Mouse (Mus musculus) layer of hippocampus, postnatal 36 days (tissue): ENCODE measurements around the gene Islr2. TPM values are rescaled to one million over a fixed set of nuclear protein-coding genes. Genes with fewer than 3 reads are reported as not detected.
"Not testable (repeated sequence)": the region's sequence is repeated elsewhere in the genome, so short reads cannot be mapped to it uniquely, and the experiment has no call there.

Experiments
- DNase-seq, 2 experiments: peaks; one replicate each; pipeline ENCODE4 v3.0.0; 2022
- total RNA-seq, 2 experiments: library from RNA; stranded (reverse); gene quantifications; 2 replicates each; pipeline ENCODE4 v1.2.3; 2021

The Islr2 gene
- total RNA-seq: 100 to 1,000 TPM; 134 to 145 TPM

DNA sequence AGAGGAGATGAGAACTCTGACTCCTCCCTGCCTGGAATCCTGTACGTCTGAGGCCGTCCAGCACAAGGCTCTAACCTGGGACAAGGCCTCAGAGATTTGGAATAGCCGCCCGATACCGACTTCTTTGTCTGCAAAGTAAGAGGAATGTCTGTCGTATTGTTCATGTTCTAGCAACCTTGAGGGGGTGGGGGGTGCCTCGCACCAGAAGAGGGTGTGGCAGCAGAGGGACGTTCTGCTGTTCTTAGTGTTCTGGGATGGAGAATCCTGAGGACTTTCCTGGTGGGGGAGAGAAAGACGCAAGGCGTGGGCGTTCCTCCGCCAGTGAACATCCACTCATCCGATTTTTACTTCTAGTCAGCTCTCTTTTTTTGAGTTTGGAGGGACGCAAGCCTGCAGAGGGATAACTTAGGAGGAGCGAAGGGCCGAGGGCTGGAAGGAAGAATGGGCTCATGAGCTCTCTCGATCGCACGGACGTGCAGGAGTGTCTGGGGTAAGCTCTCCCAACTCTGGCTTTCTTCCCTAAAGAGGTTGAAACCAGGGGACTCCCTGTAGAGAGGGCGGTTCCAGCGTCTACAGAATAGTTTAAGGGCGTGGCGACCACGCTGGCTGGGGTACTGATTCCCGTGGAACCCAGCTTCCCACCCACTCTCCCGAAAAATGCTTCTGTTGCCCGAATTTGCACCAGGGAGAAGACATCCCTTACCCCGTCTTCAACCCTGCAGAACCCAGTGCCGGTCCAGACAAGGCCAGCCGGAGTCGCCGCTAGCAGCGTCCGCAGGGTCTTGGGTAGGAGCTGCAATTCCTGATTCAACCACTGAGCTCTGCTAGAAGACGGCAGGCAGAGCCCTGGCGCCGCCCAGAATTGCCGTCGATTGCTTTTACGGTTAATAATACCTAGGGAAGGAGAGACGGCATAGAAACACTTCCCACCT is at the start of gene Islr2, which contains the start of gene Islr:
Gene Islr2 (minus strand): TSS at position 804 of the 932 bp plus-strand sequence.
Gene Islr (minus strand): TSS at position 791 of the 932 bp plus-strand sequence.
- DNase-seq: peak in 1 of 2 experiments; percentile 48

DNA sequence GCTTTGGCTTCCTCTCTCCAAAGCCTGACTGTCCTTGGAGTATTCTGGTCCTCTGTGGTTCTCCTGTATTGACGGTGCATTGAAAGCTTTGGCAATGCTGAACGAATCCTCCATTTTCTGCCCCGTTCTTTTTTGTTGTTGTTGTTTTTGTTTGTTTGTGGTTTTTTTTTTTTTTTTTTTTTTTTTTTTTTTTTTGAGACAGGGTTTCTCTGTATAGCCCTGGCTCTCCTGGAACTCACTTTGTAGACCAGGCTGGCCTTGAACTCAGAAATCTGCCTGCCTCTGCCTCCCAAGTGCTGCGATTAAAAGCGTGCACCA is 49.6 kb upstream of the Islr2 start:
- not testable (repeated sequence) for DNase-seq

DNA sequence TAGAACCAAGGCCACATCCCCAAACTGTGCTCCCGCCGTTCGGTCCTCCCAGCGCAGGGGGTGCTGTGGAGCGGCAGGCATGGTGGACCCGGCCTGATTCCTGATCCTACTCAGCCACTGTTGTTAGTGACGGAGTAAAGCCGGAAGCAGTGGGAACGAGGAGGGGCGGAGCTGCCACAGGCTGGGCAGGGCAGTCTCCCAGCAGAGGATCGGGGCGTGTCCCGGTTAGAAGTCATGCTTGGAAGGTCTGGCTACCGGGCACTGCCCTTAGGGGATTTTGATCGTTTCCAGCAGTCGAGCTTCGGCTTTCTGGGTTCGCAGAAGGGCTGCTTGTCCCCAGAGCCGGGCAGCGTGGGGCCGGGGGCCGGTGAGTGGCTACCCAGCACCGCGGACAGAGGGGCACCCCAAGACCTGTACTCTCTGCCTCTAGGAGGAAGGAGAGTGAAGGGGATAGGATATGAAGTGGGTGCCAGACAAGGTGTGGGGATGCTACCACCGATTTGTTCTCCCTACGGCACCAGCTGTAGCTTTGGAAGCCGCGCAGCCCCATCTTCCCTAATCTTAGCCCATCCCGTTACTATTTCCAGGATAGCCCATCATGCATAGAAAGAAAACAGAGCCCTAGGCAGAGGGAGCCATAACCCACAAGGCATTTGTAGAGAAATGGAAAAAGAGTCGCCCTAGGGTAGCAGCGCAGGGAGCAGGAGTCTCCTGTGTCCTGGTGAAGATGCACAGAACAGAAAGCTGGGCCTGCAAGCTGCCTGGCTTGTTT is 49.1 kb upstream of the Islr2 start, which contains the start of gene Stoml1:
Gene Stoml1 (plus strand): TSS at position 132 of the 772 bp plus-strand sequence.
- peak; percentile 92 to 93 for DNase-seq

DNA sequence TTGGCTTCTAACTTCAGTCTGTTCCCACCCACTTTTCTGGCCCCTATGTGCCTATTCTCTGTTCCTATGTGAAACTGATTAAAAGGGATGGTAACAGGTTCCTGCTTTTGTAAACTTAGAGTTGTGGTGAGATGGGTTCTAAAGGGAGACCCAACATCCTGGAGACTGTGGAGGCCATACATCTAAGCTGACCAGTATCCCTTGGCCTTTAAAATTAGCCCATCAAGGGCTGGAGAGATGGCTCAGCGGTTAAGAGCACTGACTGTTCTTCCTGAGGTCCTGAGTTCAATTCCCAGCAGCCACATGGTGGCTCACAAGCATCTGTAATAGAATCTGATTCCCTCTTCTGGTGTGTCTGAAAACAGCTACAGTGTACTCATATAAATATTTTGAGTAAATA is 46.6 kb upstream of the Islr2 start:
- not testable (repeated sequence) for DNase-seq

DNA sequence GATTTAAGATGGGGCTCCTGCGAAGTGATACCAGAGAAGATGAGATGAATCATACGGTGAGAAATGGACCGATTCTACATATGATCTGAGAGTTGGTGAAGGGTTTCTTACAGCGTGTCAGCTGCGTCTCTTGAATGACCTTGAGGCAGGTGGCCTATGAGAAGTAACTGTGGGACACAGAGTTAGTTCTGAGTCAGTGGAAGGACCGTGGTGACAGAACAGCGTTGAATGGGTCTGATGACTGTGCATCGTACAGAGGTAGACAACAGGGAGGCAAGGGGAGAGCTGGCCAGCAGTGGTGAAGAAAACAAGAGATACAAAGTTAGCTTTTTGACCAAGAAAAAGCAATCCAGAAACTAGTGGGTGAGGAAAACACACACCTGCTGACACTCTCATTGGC is 46.2 kb upstream of the Islr2 start:
- no peak for DNase-seq

DNA sequence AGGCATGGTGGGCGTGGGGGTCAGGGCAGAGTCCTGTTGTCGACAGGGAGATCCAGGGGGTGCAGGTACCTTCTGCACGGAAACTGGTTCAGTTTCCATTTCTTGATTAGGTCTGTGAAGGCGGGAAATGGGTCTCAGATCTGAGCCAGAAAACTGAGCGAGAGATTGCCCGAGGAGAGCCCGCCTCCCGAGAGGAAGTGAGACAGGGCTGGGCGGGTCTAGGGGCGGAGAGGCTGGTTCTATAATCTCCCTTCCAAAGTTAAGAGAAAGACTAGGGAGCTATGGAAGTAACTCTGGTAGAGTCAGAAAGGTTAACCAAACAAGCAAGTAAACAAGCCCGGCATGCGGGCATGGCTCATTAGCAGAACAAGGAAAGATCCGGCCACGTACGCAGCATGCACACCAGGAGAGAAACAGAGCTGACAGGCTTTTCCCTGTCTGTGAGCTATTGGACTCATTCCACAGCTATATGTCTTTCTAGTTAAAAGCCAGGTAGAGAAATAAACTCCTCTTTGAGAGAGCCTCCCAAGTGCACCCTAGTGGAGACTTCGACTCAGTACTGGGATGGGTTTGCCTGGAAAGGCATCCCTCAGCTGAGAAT is 45.6 kb upstream of the Islr2 start, which contains the start of gene Pml:
Gene Pml (minus strand): TSS at position 195 of the 601 bp plus-strand sequence.
- peak; percentile 53 to 61 for DNase-seq

DNA sequence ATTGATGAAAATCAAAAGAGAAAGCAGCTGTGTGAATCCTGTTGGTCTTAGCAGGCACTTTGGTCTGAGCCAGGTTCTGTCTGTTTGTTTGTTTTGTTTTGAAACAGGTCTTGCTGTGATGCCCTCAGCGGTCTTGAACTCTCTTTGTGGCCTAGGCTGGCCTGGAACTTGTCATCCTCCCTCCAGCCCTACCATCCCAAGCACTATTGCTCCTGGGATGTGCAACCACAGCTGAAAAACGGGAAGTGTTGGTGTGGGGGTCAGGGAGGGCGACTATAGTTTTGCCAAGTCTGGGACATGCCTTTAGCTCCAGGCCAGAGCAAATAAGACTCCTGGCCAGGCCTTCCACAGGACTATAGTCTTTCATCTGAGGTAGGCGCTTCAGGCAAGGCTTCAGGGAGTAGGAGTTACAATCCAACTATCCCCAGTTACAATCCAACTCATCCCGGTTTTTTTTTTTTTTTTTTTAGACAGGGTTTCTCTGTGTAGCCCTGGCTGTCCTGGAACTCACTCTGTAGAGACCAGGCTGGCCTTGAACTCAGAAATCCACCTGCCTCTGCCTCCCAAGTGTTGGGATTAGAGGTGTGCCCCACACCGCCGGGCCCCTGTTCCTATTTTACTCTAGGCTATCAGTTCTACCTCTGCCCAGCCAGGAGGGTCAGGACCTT is 44.8 kb upstream of the Islr2 start:
- no peak for DNase-seq

DNA sequence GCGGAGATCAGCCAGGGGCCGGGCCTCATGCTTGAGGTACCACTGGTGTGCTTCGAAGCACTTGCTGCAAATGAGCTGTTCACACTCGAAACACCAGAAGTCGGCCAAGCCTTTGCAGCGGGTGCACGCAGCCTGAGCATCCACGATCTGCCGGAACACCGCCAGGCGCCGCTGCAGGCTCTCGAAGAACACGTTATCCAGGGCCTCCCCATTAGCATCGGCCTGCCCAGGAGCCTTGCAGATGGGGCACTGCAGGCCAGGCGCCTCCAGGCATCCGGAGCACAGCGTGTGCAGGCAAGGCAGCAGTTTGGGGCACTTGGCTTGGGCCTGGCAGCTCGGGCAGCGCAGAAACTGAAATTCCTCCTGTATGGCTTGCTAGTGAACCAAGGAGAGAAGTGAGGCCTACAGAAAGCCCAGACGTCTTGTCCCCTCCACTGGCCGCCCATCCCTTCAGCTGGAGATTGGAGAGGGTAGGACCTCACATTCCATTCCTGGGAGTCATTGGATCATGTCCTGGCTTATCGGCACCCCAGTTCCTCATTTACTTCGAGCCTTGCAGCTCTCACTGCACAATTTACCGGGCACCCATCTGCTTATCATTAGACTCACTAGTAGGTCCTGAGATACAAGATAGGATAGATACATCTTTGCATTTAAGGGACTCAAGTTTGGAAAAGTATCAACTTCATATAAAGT is 43.1 kb upstream of the Islr2 start:
- DNase-seq: peak; percentile 75 to 81

DNA sequence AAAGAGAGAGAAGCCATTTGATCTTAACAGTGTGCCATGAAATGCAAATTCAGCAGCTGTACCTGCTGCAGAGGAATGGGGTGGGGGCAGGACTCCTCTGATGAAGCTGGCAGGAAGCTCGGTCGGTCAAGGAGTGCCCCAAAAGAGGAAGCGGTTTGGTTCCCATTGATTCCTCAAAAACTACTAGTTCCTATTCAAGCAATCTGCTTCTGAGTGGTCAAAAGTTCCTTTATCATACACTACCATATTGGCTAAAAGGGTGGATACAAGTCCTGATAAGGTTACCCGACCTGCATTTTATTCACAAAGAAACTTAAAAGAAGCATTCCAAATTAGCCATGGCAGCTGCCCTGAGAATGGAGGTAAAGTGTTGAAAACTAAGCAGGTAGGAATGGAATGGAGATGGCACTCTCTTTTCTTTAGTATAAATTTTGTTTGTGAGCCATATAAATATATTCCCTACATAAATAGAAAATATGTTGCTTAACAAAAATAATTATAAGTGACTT is 42.0 kb upstream of the Islr2 start:
- DNase-seq: no peak

DNA sequence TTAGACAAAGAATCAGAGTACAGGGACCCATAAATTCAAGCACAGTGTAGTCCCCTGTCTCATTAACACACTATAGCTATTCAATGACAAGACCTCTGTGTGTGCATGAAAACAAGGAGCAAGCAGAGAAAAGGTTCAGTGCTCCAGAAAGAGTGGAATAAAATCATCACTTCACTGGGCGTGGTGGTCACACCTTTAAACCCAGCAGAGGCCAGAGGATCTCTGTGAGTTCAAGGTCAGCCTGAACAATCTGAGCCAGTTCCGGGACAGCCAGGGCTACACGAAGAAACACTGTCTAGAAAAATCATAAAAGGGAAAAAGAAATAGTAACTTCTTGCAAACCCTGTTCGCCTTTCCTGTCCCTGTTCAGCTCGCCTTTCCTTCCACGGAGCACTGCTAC is 39.6 kb upstream of the Islr2 start:
- no peak for DNase-seq

DNA sequence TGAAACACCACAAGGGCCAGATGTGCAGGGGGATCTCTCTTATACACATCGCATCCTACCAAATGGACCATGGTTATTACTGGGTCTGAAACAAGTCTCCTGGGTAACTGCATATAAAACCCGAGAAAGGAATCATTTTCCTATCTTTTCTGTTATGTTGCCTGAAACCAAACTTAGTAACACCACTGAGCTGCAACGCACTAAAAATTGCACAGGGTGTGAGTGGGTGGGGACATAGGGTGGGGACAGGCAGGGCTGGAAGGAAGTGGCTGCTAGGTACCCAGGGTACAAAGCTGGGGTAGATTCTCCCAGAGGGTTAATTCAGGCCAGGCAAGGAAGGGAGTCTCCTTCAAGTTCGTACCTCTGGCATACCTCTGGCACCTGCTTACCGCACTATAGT is 38.6 kb upstream of the Islr2 start:
- DNase-seq: no peak

DNA sequence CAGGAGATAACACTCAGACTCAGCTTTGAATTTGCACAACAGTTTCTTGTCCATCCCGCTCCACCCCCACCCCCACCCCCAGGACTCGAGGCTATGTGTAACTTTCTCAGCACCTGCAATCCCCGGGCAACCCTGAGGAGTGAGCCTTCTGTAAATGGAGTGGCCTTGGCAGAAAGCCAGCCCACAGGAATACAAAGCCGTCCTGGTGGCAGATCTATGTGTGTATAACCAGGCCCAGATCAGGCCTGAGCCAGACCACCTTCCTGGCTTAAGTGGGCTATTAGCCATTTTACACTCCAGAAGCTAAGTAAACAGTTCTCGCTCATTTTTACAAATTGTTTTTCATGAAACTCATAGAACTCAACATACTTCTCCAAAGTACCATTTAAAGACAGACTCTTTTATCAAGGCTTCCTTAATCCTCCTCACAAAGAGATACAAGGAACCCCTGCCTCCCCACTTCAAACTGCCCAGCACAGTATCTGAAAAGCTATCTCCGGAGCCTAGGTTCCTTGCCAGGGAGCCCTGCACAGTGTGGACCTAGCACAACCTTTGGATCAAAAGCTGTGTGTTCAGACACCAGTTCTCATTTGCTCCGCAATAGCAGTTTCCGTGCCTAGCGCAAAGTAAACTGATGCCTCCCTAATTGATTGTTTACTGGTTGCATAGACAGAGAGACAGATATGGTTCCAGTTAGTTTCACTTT is 37.8 kb upstream of the Islr2 start:
- DNase-seq: no peak

DNA sequence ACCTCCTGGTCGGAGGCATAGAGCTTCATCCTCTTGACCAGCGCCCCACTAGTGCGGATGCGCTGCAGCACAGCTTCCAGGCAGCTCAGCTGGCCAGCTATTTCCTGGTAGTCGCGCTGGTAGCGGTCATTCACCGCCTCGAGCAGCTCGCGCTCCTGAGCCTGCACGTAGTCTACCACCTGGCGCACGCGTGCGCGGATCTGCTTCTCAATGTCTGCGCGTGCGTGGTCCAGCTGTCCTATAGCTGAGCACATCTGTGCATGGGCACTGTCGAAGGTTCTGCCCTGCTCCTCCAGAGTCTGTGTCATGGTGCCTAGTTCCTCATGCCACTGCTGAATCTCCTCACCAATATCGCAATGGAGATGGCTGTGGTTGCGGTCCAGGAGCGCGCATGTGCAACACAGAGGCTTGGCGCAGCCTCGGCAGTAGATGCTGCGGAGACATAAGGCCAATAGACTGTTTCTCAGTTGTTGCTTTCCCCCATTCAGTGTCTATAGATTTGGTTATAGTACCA is 30.4 kb upstream of the Islr2 start:
- no peak for DNase-seq

DNA sequence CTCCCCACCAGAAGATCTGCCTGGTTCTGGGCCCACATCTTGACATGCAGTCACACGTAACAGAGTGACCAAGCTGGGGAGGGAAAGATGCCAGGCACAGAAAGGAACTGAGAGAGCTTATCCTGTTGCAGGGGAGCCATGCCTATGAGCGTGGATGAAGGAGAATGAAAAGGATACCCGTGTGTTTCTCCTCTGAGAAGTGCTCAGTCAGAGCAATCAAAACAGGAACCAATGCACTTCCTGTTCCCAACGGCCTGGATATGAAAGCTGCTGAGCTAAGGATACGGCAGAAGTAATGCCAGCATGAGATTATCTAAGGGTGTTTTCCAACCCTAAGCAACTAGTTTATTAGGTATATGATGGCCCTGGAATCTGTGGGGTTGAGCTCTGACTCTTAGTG is 28.3 kb upstream of the Islr2 start:
- no peak for DNase-seq

DNA sequence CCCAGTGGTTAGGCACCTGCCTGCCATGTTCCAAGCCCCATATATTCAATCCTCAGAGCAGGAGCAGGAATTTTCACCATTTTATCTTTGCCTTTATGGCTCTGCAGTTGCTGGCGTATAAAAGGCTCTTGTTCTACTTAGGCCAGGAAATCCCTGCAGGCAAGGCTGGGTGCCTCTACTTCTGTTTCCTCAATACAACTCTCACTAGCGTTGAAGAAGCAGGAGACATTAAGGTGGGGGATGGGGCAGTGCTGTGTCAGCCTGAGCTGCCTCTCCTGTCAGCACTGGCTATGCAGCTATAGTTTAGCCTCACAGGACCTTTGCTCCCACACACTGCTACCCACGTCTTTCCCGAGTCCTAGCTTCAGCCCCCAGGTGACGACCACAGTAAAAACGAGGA is 27.6 kb upstream of the Islr2 start:
- DNase-seq: no peak

DNA sequence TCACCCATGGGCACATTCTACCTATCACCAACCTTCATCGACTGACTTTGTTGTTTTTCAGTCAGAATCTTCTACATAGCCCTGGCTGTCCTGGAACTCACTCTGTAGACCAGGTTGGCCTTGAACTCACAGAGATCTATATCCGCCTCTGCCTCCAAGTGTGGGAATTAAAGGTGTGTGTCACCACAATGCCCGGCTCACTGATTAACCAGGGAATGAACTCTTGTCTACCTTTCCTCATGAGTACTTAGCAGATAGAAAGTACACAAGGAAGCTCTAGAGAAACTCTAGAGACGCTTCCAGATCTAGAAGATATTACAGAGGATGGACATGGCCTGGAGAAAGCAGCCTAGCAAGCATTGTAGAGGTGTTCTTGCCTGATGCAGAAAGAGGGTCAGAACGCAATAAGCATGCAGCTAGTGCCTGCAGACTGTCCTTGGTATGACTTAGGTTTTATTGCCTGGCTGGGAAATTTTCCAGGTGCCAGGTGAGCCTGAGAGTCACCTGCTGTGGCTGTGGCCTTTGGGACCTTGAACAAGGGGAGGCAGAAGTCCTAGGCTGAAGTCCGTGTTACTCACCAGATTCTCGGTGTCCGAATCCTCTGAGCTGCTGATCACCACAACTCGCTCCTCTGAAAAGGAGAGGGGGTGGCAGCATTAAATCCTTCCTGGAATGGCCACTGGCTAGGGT is 24.8 kb upstream of the Islr2 start:
- no peak for DNase-seq

DNA sequence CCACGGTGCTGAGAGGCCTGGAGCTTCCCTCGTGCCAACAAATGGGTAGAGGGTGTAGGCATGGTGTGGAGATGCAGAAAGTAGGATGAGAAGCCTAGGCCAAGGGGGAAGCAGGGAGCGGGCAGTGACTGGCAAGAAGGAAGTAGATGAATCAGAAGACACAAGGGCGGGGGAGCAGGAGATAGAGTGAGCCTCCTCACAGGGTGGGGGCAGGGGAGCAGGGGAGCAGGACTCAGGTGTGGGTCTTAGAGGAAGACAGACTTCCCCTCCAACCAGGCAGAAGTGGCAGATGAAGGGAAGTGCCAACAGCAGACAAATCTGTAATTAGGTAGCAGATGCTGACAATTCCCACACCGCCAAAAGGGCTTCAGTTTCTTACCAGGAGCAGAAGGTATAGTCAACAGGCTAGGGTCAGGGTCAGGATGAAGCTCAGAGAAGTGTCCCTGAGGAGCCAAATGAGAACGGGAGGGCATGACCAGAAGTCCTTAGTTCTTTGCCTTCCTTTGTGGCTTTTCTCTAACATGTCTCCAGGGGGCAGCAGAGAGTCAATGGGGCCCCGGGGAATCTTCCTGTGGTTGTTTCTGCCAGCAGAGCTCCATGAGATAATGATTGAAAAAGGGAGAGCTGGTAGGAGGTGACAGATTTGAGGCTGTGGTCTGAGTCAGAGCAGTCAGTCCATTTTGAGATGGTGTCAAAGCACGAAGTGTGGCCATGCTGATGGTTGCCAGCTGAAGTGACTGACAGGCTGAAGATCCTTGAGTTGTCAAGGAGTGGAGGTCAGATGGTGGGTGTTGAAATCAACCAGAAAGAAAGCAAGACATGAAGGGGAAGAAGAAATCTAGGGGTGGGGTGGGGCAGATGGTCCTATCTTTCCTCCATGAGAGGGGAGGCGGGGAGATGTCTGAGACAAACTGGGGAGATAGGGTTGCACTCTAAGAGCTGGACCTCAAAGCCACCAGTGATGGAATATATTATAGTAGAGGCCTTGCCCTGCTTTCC is 22.1 kb upstream of the Islr2 start:
- DNase-seq: peak in 1 of 2 experiments; percentile 51

DNA sequence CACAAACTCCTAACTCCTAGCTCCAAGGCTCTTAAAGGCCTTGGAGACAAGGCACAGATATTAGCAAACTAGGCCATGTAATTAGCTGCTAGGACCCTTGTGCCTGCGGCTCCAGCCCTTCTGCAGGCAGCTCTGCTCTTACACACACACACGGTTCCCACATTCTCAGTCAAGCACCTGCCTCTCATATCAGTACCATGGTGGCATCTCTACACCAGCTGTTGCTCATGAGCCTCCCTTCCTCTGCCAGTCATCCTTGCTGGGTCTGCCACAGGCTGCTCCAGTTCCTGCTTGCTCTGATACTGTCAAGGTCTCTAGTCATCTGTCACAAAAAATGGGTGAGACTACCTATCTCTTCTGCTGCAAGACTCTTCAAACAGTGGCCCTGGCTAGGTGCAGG is 20.2 kb upstream of the Islr2 start:
- DNase-seq: no peak
